Mouse (Mus musculus): ENCODE measurements around the gene Olfr1224-ps1.

DNA sequence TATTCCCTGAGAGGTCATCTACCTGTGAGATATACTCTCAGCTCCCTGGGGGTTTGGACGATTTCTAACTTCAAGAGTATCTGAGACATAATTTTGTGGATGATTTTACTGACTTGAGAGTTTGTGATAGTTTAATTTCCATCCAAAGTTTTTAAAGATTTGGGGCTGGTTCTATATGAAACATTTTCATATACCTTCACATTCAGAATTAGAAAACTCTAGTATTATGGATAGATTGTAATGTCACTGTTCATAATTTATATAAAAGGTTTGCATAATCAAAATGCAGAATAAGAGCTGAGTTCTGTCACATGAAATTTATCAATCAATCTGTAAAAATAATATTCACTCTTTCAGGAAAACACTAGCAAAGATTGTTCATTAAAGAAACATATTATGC lies 12.4 kb downstream of the Olfr1224-ps1 start, which contains the start of gene Olfr1223:
- TF ChIP-seq ZNF384 (IDR thresholded peaks at IDR 0.05; ENCODE audit: low read depth, low read length) (no peak), HCFC1 (IDR thresholded peaks at IDR 0.05; ENCODE audit: borderline replicate concordance, insufficient read depth, low read length) (no peak), ZC3H11A (IDR thresholded peaks at IDR 0.05; ENCODE audit: borderline replicate concordance, low read depth, low read length) (no peak), CHD2 (IDR thresholded peaks at IDR 0.05; ENCODE audit: low read depth, low read length) (no peak), MAFK (IDR thresholded peaks at IDR 0.05; ENCODE audit: insufficient read depth, low read depth, low read length) (no peak)
